Mouse (Mus musculus) embryonic facial prominence, embryonic 11.5 days (tissue): ENCODE measurements at regions not wholly inside any gene's neighbourhood (a gene's known extent, or its start where the extent isn't known, plus 50 kb on each side); places are given as distances from the start of the nearest gene placed in this dataset.

Source experiments
- ATAC-seq: fragments of 200-750 bp; cut with Nextera tagmentation; replicated peaks from 2 replicates; pipeline ENCODE4 v1.8.0; 2017; ENCODE audit warnings: low read depth; ENCODE audit not compliant: insufficient number of reproducible peaks, low FRiP score, low TSS enrichment
- DNase-seq: peaks from one replicate; pipeline ENCODE4 v3.0.0-alpha.2; 2015; ENCODE audit warnings: low spot score
- H3K27ac ChIP-seq: fragments of 300-500 bp; sonication (generic); replicated peaks from 2 replicates; pipeline ENCODE4 v1.5.1; 2014; ENCODE audit warnings: mild to moderate bottlenecking, low read depth, low read length, control low read depth
- H3K27me3 ChIP-seq: fragments of 300-500 bp; sonication (generic); 2 replicates; pipeline ENCODE4 v1.6.1; 2014; ENCODE audit warnings: mild to moderate bottlenecking, low read length, moderate library complexity, mixed read lengths; ENCODE audit not compliant: control insufficient read depth, insufficient read depth
- H3K36me3 ChIP-seq: fragments of 300-500 bp; sonication (generic); replicated peaks from 2 replicates; pipeline ENCODE4 v1.6.1; 2014; ENCODE audit warnings: low read depth, mild to moderate bottlenecking, low read length, moderate library complexity, mixed read lengths; ENCODE audit not compliant: control insufficient read depth, insufficient read depth
- H3K4me1 ChIP-seq: fragments of 300-500 bp; sonication (generic); 2 replicates; pipeline ENCODE4 v1.6.1; 2014; ENCODE audit warnings: low read length, mixed read lengths; ENCODE audit not compliant: control insufficient read depth, insufficient read depth
- H3K4me2 ChIP-seq: fragments of 300-500 bp; sonication (generic); 2 replicates; pipeline ENCODE4 v1.6.1; 2014; ENCODE audit warnings: low read depth, mild to moderate bottlenecking, control low read depth, low read length, moderate library complexity
- H3K4me3 ChIP-seq: fragments of 300-500 bp; sonication (generic); 2 replicates; pipeline ENCODE4 v1.5.1; 2014; ENCODE audit warnings: low read depth, low read length, control low read depth
- H3K9ac ChIP-seq: fragments of 300-500 bp; sonication (generic); replicated peaks from 2 replicates; pipeline ENCODE4 v1.6.1; 2014; ENCODE audit warnings: mild to moderate bottlenecking, control low read depth, low read length
- H3K9me3 ChIP-seq: fragments of 300-500 bp; sonication (generic); replicated peaks from 2 replicates; pipeline ENCODE4 v1.6.1; 2016; ENCODE audit warnings: mild to moderate bottlenecking, low read length, inconsistent platforms, mixed read lengths; ENCODE audit not compliant: control insufficient read depth
- WGBS: fragments of 180-500 bp; shearing (Covaris S2); extraction: QIAGEN DNeasy Blood & Tissue Kit; methylation state at CpG from one replicate; pipeline ENCODE4 v1.1.7; 2014; 5-methylcytosine and 5-hydroxymethylcytosine counted together

DNA sequence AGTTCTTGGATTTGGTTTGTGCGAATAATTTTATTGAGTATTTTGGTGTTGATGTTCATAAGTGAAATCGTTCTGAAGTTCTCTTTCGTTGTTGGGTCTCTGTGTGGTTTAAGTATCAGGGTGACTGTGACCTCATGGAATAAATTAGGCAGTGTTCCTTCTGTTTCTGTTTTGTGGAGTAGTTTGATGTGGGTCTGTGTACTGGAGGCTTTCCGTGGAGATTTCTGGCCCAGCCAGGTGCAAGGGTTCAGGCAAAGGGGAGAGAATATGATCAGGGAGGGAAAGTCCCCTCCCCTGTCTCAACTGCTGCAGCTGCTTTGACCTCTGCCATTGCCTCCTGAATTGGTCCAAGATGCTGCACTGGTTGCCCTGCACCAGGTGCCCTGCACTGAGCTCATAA is 775.7 kb downstream of the Otol1 start:
- Histone ChIP-seq H3K9me3 (no peaks in the 10 kb centered on the region), H3K4me3 (no peak overlapping the region), H3K4me2 (no peak overlapping the region), H3K27ac (no peak overlapping the region), H3K36me3 (no peaks in the 10 kb centered on the region), H3K9ac (no peak overlapping the region), H3K27me3 (no peaks in the 10 kb centered on the region), H3K4me1 (no peaks in the 10 kb centered on the region)
- DNase-seq (peak; percentile 9), ATAC-seq (no peak)
- 72% methylated on average over 4 of the region's 4 CpGs for WGBS

DNA sequence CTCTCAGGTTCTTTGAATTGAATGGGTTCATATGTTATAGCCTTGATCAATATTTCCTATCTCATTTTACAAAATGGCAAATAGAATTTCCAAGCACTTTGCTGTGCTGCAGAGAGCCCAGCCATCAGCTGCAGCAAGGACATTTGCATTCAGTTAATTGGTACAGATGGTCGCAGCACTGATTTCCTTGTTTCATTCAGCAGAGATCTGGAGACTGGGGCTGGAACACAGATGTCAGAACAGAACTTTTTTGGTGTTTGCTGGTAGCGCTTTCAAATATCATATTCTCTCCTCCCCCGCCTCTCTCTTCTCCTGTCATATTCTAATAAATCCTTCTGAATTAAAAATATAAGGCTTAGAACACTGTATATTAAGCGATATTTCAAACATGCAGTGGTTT is 794.8 kb downstream of the Otol1 start:
- no peak overlapping the region for H3K4me3 ChIP-seq
- H3K27me3 ChIP-seq = no peaks in the 10 kb centered on the region
- H3K27ac ChIP-seq = no peak overlapping the region
- no peak overlapping the region for H3K4me2 ChIP-seq
- no peak overlapping the region for H3K9ac ChIP-seq
- no peaks in the 10 kb centered on the region for H3K4me1 ChIP-seq
- no peaks in the 10 kb centered on the region for H3K36me3 ChIP-seq
- DNase-seq (no peak), ATAC-seq (no peak)
- H3K9me3 ChIP-seq = no peaks in the 10 kb centered on the region
- 81% methylated on average over 4 of the region's 4 CpGs for WGBS

DNA sequence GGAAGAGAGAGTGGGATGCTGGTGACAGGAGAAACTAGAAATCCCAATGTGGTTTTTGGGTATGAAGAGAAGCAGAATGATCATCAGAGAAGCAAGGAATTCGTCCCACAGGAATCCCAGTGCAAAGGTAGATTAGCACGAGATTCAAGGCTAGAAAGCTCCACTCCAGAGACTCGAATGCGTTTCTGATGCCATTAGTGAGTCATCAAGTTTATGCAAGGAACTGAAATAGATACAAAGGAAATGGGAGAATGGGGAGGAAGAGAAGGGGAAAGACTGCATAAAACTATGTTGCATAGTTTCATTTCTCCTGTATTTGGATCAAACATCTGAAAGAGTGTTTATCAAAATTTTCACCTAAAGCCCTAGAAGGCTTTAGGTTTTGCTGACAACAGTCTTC is 796.0 kb downstream of the Otol1 start:
- Histone ChIP-seq H3K4me3 (no peak overlapping the region), H3K9ac (no peak overlapping the region), H3K36me3 (no peaks in the 10 kb centered on the region), H3K9me3 (no peaks in the 10 kb centered on the region), H3K4me1 (no peaks in the 10 kb centered on the region), H3K27me3 (no peaks in the 10 kb centered on the region), H3K4me2 (no peak overlapping the region), H3K27ac (no peak overlapping the region)
- ATAC-seq = no peak
- DNase-seq = no peak
- WGBS = 82% methylated on average over 4 of the region's 4 CpGs

DNA sequence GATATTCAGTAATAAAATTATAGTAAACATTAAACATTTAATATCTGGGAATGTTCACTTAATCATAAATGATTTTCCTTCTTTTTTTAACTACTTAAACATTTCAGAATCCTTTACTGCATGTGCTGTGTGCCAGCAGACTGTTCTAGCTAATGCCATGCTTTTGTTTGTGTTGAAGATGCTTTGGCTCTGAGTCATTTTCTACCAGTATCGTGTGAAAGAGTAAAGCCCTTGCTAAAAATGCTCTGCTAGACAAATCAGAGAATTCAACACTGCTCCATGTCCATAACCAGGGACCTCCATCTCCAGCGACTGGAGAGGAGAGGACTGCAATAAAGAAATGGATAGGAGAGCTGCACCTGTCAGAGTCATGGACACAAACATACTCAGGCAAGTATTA is 796.5 kb downstream of the Otol1 start:
- H3K4me3 ChIP-seq = no peak overlapping the region
- H3K36me3 ChIP-seq = no peaks in the 10 kb centered on the region
- H3K9ac ChIP-seq = no peak overlapping the region
- H3K4me2 ChIP-seq = no peak overlapping the region
- H3K27me3 ChIP-seq = no peaks in the 10 kb centered on the region
- no peaks in the 10 kb centered on the region for H3K9me3 ChIP-seq
- no peaks in the 10 kb centered on the region for H3K4me1 ChIP-seq
- H3K27ac ChIP-seq = no peak overlapping the region
- DNase-seq (no peak), ATAC-seq (no peak)
- 69% methylated on average over 2 of the region's 2 CpGs for WGBS

GRCm38 (mm10) chr3:70807170-70807569 is 799.8 kb downstream of the Otol1 start:
- no peak for ATAC-seq
- WGBS = 63% methylated on average over 3 of the region's 3 CpGs
- Histone ChIP-seq H3K36me3 (no peaks in the 10 kb centered on the region), H3K27me3 (no peaks in the 10 kb centered on the region), H3K9ac (no peak overlapping the region), H3K4me2 (no peak overlapping the region), H3K4me3 (no peak overlapping the region), H3K27ac (no peak overlapping the region), H3K9me3 (no peaks in the 10 kb centered on the region), H3K4me1 (no peaks in the 10 kb centered on the region)
- DNase-seq = peak; percentile 4
